Mouse (Mus musculus) embryo, embryonic 9.5 days (tissue): ENCODE measurements around the gene Plek.
A peak's percentile ranks its signal among the peaks of the same experiment; 100 is the strongest.

Source experiments
- DNase-seq: peaks from one replicate; pipeline ENCODE4 v3.0.0-alpha.2; 2017; ENCODE audit errors: extremely low spot score

The Plek gene

DNA sequence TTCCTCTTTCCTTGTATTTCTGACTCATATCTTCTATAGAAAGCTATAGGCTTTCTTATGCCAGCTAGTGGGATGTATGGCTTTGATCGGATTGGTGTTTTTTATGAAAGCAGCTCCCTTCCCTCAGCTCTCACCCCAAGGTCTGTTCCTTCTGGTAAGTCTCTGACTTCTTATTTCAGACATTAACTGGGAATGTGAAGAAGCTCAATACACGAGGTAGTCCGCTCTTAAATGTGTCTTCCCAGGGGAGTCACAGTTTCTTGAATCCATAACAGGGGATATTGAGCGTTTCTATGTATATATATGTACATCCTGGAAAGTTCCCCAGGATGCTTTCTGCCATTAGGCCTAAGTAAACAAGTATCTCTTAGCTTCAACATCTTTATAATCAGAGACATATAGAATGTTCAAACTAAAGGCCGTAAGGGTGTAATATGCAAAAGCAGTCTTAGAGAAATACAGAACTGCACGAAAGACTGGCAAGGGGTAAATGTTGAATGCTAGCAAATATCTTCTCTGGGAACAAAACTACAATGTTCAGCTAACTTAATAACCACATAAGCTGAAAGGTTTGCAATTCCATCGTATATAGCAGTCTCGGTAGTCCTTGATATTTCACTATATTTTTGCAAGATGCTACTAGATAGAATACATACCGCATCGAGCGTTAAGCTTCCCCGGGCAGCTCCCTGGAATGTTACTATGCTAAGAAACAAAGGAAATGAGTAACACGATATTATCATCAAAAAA, 101.8 kb downstream of the Plek start:
- no peak for DNase-seq

DNA sequence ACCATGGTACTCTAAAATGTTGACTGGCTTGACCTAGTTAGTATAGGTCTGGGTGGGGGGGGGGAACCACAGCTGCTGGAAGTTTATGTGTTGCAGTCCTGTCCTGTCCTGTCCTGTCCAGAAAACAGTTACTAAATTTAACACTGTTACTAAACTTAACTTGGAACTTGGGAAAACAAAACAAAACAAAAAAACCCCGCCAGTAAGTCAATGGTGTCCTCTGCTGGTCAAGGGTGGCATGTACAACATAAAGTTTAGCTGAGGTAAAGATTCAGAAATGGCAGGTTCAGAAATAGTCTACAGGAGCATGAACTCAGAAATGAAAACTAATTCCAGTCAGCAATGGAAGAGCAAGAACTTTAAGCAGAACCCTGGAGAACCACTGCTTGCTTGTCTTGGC, 103.4 kb downstream of the Plek start:
- DNase-seq = peak; percentile 30

DNA sequence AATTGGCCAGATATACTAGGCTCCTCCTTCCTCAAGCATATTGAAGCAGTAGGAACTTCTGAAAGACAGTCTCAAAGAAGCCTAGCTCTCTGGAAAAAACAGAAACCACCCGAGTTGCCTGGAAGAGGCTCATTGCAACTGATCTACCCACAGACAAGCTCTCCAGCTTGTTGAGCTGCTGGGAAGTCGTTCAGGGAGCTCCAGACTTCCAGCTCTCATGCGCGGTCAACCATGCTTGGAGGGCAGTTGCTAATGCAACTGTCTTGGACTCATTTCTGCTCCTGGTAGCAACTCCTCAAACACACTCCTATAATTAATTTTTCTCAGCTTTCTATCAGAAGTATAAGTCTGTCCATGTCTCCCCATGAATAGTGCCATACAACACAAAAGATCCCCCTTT, 109.2 kb downstream of the Plek start:
- DNase-seq = no peak

DNA sequence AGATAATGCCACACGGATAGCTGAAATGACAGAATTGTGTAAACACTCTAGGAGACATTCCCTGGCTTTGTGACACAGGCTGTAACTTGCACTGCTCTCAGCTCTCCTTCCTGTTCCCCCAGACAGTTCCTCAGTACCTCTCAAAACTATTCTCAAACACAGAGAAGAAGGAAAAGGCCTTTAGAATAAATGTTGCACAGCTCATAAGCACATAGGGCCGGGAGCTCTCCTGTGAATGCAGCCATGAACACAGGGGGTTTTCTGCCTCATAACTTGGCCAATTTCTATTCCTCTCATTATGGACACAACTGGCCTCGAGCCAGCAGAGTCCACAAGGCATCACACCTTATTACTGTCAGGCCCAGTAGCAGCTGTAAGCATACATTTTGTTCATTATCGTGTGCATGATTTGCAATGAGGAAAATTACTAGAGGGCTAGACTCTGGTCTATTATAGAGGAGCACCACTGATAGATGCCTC, 110.2 kb downstream of the Plek start:
- DNase-seq = no peak

DNA sequence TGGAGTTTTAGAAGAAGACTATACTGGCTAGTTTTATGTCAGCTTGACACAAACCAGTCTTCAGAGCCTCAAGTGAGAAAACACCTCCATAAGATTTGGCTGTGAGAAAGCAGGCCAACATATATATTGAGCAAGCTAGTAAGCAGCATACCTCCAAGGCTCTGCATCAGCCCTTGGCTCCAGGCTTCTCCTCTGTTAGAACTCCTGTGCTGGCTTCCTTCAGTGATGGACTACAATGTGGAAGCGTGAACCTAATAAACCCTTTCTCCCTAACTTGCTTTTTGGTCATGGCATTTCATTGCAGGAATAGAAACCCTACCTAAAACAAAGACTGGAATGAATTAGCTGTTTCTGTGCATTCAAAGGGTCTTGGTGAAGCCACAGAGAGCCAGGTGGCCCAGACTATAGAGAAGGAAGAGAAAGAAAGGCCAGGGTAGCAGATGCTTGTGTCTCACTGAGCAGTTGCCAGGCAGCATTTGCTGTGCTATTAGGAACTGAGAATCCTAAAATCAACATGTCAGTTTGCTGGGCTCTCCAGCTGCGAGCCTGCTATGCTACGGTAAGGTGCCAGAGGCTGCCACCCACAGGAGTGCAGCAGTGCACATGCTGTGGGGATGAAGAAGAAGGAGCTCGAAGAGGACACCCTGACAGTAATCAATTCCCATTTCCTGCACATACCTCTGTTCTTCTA, 110.9 kb downstream of the Plek start:
- peak; percentile 9 for DNase-seq

DNA sequence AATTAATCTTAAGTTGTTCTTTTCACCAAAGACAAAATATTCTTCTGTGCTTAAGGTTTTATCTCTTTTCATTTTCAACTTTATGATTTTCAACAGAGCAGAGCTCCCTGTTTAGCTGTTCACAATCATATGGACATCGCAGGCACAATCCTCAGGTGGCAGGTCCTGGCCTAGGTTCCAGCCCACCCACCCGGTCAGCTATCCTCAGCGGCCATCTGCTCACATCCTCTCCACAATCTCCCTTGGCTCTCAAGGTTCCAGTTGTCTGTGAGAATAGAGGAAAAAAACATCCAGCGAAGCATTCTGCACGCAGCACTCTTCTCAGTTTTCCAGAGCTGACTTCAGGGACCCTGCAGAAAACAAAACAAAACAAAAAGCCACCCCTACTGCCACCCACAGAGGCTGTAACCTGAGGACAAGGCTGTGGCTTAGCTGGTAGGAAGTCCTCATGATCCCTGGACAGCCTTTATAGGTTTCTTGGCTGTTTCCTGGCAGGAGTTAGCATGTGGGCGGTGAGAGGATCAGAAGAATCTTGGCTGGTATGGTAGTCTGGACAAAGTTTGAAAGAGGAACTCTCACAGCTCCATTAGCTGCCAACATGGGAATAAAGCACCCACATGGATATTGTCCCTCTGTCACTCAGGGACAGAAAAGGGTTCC, 116.5 kb downstream of the Plek start:
- DNase-seq = no peak

DNA sequence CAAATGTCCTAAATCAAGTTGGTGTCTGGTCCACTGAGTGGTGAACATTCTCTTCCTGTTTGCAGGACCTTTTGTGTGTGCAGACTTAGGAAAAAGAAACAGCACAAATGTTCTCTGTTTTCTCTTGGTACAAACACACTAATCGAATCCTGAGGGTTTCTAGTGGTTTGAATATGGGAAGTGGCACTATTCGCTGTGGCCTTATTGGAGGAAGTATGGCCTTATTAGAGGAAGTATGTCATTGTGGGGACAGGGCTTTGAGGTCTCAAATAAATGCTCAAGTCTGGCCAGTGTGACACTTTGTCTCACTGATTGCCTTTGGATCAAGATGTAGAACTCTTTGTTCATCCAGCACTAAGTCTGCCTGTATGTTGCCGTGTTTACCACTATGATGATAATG, 120.0 kb downstream of the Plek start:
- DNase-seq = no peak
